Mouse (Mus musculus): ENCODE measurements at regions not wholly inside any gene's neighbourhood (a gene's known extent, or its start where the extent isn't known, plus 50 kb on each side); places are given as distances from the start of the nearest gene placed in this dataset.
A peak's percentile ranks its signal among the peaks of the same experiment; 100 is the strongest.

DNA sequence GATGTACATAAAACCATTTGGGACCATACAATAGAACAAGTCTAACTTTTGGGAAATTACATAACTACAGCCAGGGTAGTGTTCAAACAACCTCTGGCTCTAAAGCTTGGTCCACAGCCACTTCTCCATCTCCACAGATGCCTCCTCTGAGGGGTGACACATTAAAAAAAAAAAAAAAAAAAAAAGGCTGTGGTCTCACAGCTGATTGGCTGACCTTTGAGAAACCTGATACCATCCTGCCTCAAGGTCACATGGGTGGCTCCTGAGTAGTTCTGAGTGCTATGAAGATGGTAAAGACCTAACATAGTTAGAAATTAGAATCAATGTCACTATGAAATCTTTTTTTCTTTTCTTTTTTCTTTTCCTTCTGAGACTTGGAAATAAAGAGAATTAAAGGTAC, 102.4 kb downstream of the Tmem182 start:
- no peak for DNase-seq (ENCODE audit: low spot score)

DNA sequence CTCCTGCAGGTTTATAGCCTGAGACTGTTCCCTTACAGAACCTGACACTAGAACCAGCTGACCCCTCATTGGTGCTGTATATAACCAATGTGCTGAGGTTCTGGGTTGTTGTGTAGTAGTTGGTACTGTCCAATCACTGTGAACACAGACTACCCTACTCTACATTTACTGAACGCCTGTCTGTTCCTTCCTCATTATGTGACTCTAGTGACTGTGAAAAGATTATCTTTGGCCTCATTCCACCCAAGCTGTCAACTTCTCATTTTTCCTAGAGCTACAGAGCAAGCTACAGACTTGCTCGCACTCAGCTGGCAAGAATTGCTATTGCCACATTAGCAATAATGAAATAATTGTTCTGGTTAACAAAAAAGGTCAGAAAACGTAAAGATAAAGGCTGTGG, 108.2 kb downstream of the Tmem182 start:
- DNase-seq (ENCODE audit: low spot score), result peak; percentile 8

DNA sequence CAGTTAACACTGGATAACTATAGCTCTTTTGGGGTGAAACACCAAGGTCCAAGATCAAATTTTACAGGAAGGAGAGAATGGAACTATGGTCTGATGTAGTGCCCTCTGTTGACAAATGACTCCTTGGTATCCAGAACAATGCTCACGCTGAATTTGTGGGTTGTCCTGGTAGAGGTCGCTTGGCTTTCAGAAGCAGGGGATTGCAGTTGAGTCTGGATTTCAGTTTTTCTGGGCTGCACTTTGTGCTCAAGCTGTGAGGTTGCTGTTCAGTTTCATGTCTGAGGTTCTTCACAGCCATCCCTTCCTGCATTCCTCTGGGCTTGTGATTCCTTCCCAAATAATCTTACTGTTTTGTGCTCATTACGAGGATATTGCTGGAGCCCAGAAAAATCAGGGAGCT, 118.9 kb downstream of the Tmem182 start:
- DNase-seq (ENCODE audit: low spot score), result no peak

DNA sequence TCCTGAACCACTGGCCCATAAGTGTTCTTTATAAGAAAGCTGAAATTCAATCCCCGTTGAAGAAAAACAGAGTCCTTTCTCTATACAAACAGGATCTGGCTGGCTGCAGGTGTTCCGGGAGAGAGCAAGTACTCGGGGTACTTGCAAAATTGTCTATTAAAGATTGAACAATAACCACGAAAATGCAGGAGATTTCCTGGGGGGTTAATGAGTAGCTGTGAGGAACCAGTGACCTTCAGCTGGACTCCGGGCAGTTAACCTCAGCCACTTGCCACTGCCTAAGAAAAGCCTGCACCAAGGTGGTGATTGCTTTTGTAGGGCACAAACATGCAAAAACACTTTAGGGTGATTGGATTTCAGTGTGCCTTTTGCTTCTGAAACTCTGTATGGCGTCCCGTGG, 119.4 kb downstream of the Tmem182 start:
- no peak for DNase-seq (ENCODE audit: low spot score)

DNA sequence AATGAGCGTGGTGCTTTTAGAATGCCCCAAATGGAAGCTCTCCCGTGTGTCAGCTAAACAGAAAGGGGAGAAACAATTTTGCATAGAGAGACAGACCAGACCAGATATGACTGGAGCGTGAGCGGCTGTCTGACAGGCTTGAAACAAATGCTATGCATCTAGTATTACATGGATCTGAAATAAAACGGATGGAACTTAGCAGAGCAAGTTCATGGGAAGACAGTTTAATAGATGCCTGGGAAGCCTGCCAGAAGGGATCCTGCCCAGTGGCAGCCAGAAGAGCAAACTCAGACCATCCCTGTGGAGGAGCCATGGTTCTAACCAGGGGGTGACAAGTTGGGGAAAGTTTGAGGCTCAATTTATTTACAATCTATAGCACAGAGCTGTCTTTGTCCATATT, 126.0 kb downstream of the Tmem182 start:
- DNase-seq (ENCODE audit: low spot score), result no peak

DNA sequence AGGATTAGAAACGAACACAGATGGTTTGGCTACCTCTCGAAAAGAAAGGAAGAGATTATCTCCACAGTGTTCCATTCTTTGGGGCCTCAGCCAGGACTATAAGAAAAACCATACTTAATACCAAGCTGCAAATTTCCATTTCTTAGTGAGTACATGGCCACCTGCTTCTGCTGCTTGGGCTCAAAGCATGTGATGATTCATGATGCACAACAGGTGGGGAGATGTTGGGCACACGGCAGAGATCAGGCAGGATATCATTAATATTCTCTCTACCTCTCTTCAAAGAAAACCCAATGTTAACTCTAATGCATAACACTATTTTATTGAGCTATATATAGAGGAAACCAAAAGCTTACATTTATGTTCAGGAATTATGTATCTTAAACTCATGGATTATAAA, 131.3 kb downstream of the Tmem182 start:
- no peak for DNase-seq (ENCODE audit: low spot score)

DNA sequence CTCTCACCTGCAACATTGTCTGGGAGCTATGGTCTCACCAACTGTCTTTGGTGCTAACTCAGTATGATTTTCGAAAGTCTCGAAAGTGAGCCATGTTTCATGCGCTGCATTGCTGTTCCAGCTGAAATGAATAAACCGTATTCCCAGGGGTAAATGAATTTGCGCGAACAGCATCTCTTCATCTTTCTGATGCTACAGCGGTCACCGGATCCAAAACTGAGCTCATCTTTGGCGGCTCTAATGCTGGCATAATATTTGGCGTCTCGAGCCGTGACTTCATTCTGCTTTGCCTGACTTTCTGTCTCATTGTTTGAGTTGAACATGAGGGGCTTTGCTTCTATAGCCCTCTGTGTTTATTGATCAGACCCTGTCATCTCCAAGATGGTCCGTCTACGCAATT, 137.3 kb downstream of the Tmem182 start:
- DNase-seq (ENCODE audit: low spot score), result no peak

DNA sequence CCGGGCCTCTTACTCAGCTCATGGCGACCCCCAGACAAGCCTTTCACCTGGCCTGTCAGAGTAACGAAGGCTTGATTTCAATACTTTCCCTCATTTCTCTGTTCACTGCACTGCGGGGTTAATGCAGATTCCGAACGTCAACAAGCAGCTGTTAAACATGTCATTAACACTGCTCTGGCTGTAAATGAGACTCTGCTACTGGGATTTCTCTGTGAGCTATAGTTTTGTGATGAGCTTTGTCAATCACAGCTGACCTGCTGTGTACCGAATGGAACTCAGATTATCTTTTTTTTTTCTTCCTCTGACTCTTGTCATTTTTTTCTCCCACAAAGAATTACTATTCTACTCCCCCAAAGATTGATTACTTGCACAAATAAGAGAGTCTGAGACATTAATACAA, 137.8 kb downstream of the Tmem182 start:
- no peak for DNase-seq (ENCODE audit: low spot score)

DNA sequence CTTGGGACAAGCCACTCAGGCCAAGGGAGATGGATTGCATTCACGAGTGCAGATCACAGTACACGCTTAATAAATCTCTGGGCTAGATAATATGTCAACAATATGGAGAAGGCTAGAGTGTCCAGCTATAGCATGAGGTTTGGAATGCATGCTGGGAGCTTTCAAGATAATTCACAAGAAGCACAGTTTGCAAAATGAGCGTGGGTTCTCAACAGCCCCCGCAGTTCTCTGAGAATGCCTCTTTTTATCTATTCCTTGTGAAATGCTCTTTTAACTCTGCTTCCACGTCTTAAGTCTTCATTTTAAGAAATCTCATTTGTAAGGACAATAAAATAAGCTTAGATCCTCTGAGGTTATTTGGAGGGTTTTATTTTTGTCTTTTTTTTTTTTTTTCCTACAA, 145.2 kb downstream of the Tmem182 start:
- DNase-seq (ENCODE audit: low spot score), result no peak

DNA sequence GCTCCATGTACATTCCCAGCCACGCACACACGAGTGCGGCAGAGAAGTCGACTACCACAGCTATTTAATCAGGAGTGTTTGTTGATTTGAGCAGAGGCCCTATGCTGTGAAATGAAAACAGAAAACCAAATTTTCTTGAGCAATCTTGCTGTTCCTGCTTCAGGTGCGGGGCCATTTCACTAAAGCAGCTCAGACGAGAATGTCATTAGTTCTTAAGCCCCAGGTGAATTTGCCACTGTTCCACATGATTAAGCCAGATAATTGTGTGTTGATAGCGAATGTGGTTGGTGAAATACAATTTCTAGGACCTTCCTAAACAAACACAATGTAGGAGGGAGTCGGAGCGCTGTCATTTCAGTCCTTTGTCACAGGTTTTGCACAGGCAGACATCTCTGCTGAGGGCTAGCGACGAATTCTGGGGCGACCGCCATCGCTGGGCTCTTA, 149.3 kb downstream of the Tmem182 start:
- no peak for DNase-seq (ENCODE audit: low spot score)

DNA sequence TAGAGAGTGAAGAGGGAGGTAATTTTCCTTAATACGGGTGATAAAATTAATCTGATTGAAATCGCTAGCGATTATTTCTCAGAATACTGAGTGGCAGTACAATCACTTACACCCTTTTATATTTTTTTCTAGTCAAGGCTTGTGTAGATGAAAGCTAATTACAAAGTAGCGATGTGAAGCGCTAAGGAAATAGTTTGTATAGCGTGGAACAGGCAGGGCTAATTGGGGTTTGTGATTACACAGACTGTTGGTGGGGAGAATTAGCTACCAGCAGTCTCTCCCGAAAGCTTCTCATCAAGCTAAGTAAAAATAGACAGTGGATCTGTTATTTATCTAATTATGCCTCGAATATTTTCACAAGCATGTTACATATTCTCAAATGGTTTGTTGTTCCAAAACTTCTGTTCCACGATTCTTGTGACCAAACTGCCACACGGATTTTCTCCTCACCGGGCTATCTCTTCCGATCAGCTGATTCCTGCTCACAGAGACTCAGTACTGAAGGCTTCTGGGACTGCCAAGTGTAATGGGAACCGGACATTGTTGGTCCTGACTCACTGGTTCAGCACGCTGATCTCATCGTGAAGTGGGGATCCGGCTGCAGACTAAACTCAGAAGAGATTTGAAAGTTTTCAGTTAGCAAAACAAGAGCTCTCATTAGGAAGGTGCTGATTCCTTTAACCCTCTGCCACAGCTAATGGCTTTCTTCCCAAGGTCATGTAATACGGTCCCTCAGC, 162.5 kb downstream of the Tmem182 start:
- no peak for DNase-seq (ENCODE audit: low spot score)

DNA sequence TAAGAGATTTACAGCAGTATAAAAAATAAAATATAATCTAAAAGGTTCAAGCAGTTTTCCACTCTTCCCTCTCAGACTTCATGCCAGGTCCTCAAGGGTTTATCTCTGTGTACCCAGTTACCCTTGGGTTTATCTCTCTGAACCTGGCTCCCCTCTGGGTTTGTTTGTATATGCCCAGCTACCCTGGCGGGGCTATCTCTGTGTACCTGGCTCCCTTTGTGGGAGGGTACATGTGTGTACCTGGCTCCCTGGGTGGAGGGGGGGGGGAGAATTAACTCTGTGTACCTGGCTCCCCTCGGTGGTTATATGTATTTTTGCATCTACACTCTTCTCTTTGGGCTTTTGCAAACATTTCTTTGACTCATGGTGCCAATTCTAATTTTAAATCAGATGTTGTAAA, 178.4 kb downstream of the Tmem182 start:
- no peak for DNase-seq (ENCODE audit: low spot score)

DNA sequence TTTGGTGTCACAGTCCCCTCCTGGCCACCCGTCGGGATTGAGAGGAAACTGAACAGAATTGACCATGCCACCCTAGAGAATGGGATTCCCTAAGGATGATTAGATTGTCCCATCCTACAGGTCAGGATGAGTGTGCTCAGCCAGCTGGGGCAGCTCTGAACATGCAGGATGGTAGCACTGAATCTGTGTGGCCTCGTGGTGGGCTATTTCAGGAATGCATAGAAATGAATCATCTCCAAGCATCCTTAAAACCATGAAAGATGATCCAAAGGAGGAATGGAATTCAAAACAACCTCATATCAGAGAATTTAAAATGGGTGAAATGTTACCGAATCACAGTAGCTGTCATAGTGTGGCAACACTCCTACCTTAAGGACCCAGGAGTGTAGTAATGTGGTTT, 187.9 kb downstream of the Tmem182 start:
- no peak for DNase-seq (ENCODE audit: low spot score)

DNA sequence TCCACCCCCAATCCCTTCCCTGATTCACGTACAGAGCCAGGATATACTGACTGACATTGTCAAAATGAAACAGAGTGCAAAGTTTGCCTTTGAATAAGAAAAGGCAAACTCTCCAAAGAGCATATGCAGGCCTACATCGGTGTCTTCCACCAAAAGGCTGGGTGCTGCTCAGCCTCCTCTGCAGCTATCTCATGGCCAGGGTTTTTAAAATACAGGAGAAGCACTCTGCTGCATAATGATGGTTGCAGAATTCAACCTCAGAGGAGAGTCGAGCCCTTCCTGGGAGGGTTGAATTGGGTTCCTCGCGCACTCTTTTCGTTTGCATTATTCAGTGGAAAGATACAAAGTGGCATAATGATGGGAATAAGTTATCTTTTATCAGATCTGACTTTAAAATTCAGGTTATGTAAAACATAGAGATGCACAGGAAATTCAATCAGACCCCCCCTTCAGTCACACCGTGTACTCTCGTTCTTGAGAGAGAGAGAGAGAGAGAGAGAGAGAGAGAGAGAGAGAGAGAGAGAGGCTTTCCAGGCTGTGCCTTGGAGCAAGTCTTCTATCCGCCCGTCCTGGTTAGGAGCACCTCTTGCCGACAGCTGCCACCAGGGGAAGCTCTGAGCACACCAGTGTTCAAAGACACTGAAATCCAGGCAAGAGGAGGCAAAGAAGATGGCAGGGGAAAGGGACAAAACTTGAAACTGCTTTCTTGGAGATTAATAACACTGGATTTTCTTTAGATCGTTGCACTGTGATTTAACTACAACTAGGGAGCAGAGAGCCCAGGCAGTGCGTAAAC, 196.0 kb downstream of the Tmem182 start:
- peak; percentile 44 for DNase-seq (ENCODE audit: low spot score)

DNA sequence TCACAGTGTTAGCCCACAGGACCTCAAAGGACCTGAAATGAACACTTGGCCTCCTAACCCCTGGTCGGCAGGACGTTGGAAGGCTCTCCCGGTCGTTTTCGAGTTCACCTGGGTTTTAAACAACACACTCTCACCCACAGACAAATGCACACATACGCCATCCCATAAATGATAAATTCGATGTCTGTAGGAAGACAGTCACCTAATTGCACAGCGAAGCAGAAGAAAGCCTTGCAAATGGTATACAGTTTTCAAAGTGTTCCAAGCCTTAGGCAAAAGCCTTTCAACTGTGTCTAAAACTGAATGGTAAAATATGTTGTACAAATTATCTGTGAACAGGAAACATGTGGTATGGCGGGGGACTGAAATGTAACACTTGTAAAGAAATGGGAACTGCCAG, 196.6 kb downstream of the Tmem182 start:
- no peak for DNase-seq (ENCODE audit: low spot score)

DNA sequence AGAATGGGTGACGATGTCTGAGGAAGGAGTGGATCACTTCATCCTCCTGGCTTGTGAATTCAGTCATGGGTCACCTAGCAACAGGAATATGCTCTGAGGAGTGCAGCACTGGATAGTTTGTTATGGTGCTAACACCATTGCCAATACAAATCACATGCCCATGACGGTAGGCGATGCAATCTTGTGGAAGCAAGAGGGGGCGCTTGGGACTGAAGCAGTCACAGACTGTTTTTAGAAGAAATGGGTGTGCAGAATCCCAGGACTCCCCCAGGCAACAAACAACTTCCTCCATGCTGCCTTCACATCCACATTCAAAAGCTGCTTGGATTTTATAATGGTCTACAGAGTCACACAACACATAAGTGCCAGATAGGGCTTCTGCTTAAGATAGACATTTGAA, 221.5 kb downstream of the Tmem182 start:
- no peak for DNase-seq (ENCODE audit: low spot score)

DNA sequence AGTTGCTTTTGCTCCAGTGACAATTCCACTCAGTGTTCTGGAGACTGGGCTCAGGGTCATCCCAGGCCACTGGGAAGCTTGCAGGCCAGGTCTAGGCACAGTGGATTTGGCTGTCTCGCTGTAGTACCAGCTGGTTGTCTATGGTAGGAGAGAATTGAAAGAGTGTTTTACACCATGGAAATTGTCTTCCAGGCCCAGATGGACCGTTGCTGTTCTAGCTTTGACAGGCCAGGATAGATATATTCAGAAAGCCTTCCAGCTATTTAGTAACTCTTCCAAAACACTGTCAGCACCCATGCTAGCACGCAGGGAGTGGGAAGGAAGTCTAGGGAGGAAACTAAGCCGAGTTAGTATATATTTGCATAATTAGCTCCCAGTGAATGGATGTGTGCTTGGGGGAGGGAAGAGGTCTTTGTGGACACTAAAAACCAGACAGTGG, 222.2 kb downstream of the Tmem182 start:
- DNase-seq (ENCODE audit: low spot score), result peak; percentile 45

DNA sequence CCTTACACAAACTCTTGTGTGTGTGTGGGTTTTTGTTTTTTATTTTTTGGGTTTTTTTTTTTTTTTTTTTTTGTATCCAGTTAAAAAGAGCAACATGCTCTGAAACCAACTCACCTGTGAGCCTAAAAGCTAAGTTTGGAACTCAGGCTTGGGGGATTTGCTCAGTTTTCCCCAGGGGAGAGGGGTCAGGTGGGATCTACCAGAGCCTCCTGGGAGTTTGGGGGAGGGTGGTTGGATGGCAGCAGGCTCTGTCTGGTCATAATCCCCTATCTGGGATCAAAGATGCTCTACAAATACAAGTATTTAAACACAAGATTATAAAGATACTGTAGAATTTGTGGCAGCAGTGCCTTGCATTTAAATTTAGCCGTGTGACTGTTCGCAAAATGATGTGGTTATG, 222.6 kb downstream of the Tmem182 start:
- no peak for DNase-seq (ENCODE audit: low spot score)

DNA sequence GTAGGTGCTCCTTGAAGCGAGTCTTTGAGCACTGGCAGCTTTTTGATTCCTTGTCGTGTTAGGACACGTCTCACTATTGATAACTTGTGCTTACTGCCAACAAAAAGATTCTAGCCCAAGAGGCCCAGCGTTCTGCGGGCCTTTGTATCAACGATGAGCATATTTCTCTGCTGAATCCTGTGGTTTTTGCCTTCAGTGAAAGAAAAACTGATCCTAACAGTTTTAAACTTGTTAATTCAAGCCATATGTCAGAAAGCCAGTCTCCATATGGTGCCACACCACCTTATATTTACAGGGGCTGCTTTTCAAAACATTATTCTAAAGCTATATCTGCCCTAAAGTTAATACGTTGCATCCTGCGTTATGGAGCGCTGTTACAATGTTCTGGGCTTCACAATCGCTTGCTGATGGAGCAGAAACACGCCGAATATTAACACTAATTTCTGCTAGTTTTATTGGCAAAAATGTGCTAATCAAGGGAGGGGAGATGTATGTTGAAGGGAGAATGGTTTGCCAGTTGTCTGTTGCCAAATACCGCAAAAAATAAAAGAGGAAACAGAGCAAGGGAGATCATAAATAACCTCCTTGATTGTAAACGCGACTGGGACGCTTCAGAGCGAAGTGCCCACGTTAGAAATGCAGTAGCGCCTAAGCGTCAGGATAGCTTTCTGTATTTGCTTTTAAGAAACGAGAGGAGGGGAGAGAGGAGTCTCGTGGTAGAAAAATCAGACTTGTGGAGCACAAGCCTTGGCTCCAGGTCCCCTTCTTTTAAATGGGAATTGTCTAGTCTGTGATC, 229.9 kb downstream of the Tmem182 start:
- DNase-seq (ENCODE audit: low spot score), result no peak

DNA sequence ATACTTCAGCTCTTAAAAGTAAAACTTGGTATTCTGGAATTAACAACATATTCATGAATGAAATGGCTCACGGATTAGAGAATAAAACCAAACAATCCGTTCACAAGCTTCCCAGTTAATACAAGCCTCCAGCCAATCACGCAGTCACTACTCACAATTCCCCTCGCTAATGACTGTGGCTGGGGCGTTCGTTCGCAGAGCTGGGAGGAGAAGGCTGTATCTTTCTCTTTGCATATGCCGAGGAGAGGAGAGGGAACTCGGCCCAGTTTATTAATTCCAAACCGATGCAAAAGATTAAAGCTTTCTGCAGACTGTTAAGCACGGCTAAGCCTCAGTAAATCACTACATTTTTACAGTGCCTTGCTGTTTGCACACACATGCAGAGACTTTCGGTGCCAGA, 231.5 kb downstream of the Tmem182 start:
- no peak for DNase-seq (ENCODE audit: low spot score)

DNA sequence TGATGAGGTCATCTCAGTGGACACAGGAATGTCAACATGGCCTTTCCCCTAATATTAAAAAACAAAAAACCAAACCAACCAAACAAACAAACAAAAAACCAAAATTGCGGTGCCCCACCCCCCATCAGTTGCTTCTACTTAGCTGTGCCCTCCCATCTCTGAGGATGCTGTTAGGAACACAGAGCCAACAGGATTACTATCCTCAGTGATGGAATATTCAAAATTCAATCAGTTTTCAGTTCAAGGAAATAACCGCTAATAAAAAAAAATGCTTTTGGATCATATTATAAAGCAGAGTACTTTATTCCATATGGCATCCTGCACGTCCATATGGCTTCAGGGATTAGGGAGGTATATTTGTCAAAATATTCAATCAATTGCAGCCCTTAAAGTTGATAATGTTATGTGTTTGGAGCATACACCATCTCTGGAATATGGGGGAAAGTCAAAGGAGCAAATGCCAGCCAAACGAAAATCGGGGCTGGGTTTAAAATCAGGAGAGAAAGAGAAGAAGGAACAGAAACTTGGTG, 249.1 kb downstream of the Tmem182 start:
- no peak for DNase-seq (ENCODE audit: low spot score)

DNA sequence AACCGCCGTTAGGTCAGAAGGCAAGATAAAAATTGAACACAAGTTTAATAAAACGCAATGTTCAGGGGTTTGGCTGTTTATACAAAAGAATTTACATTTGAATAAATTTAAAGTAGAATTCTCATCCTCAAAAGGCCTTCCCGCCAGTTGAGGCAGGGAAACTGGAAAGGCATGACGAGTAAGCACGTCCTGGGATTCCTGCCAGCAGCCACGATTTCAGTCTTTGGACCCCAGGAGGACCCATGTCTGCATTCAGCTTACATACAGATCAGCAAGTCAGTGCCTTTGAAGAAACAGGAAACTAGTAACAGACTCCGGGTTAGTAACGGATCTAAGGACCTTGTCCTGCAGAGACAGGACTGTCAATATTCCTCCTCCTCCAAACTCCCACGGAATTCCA, 250.4 kb downstream of the Tmem182 start:
- no peak for DNase-seq (ENCODE audit: low spot score)

DNA sequence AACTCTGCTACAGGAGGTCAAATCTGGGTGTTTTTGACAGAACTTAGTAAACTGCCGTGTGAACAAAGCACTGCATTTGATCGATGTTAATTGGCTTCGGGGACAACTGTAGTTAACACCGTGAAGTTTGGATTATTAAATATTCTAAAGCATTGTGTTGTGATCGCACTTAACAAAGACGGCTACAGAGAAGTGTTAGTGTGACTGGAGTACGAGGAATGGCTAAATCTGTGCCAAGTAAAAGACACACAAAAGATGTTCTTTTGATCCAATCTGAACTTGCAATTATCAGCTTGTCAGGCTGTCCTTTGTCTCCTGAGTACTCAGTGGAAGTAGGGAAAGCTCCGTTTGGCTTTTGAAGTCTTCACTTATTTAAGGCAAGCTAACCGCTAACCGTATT, 259.7 kb downstream of the Tmem182 start:
- no peak for DNase-seq (ENCODE audit: low spot score)

Data from layer of hippocampus, adult 11-12 months (tissue).